Comparison of ENCODE assay signal across 10 mouse cellular contexts in genomic region chr2:29858748-29859473, GRCm38 (mm10). TPM values are rescaled to one million over a fixed set of nuclear protein-coding genes. Genes with fewer than 3 reads are reported as not detected.
DNase-seq lines count a peak whose midpoint lies in the region; ATAC-seq and TF ChIP-seq lines count a peak whose summit lies in the region.
"Had no signal": no experiment of that assay in that cellular context is flagged by ENCODE, and none has a peak within 500 bp of the region (broad histone marks: within the 10 kb centered on the region; RNA-seq: fewer than 3 reads in every experiment).

No protein-coding gene starts in this region.

- H3K9me3 ChIP-seq in heart, postnatal 0 days (replicated peaks; ENCODE audit: control insufficient read depth, low read length), result no peaks in the 10 kb centered on the region
- no peaks in the 10 kb centered on the region for H3K9me3 ChIP-seq in heart, embryonic 11.5 days (replicated peaks; ENCODE audit: control insufficient read depth, low read length)
- no peaks in the 10 kb centered on the region for H3K9me3 ChIP-seq in MEL (replicated peaks; ENCODE audit: insufficient read depth, low read length)
- no peaks in the 10 kb centered on the region for H3K9me3 ChIP-seq in limb, embryonic 13.5 days
- H3K9me3 ChIP-seq: embryonic facial prominence, embryonic 12.5 days; stomach, embryonic 15.5 days had no signal

- H3K36me3 ChIP-seq in heart, postnatal 0 days (replicated peaks; ENCODE audit: control insufficient read depth, insufficient read depth, low read length), result no peaks in the 10 kb centered on the region
- no peaks in the 10 kb centered on the region for H3K36me3 ChIP-seq in heart, embryonic 11.5 days (ENCODE audit: control insufficient read depth, insufficient read depth, low read length)
- peaks cover 0 to 6% of the 10 kb centered on the region in 2 experiments; a peak in 2 of 4 replicates for H3K36me3 ChIP-seq in MEL (ENCODE audit: control insufficient read depth in 1 of 2, insufficient read depth in 2 of 2, low read length in 2 of 2)
- H3K36me3 ChIP-seq in limb, embryonic 13.5 days, result no peaks in the 10 kb centered on the region
- H3K36me3 ChIP-seq: embryonic facial prominence, embryonic 12.5 days; stomach, embryonic 15.5 days had no signal

- no peak for TF ChIP-seq EP300 in heart, postnatal 0 days (IDR thresholded peaks at IDR 0.05; ENCODE audit: low read depth)
- TF ChIP-seq EP300 in MEL (IDR thresholded peaks at IDR 0.05; ENCODE audit: low read depth in 1 of 2, low read length in 2 of 2), result no peak

- H3K4me2 ChIP-seq in heart, postnatal 0 days (ENCODE audit: low read depth, low read length), result no peak overlapping the region
- no peak overlapping the region for H3K4me2 ChIP-seq in heart, embryonic 11.5 days
- no peak overlapping the region for H3K4me2 ChIP-seq in limb, embryonic 13.5 days (replicated peaks)
- H3K4me2 ChIP-seq: embryonic facial prominence, embryonic 12.5 days; stomach, embryonic 15.5 days had no signal

- TF ChIP-seq POLR2A in MEL (IDR thresholded peaks at IDR 0.05; ENCODE audit: control insufficient read depth in 1 of 2, insufficient read depth in 1 of 2, low read depth in 1 of 2, low read length in 2 of 2, poor library complexity in 1 of 2), result no peak

- TF ChIP-seq CTCF in heart, postnatal 0 days (IDR thresholded peaks at IDR 0.05; ENCODE audit: low read depth), result peak; percentile 60
- TF ChIP-seq CTCF in MEL (IDR thresholded peaks at IDR 0.05 in 2 of 3, conservative IDR thresholded peaks at IDR 0.05 in 1 of 3; ENCODE audit: control insufficient read depth in 1 of 3, insufficient read depth in 1 of 3, low read depth in 2 of 3, low read length in 3 of 3, poor library complexity in 1 of 3, severe bottlenecking in 1 of 3), result peak; percentile 72 to 92 (median 84)

- peak; percentile 30 for DNase-seq in heart, postnatal 0 days (ENCODE audit: low spot score)
- DNase-seq in 416B (ENCODE audit: low read depth), result peak; percentile 65
- peak; percentile 70 for DNase-seq in MEL (ENCODE audit: low read depth, low spot score)
- DNase-seq in fat pad, adult 2 months (ENCODE audit: extremely low read depth, low read depth, low spot score), result peak; percentile 94
- peak; percentile 80 for DNase-seq in retina, embryonic 14.5 days (ENCODE audit: low spot score)
- DNase-seq in cerebellum, adult 11-12 months, result no peak

- no peak overlapping the region for H3K4me3 ChIP-seq in heart, postnatal 0 days (ENCODE audit: low read depth, low read length)
- H3K4me3 ChIP-seq in heart, embryonic 11.5 days (ENCODE audit: low read depth, low read length), result no peak overlapping the region
- H3K4me3 ChIP-seq in MEL (ENCODE audit: control insufficient read depth in 1 of 2, insufficient read depth in 1 of 2, low read depth in 2 of 2, low read length in 2 of 2), result no peak overlapping the region
- H3K4me3 ChIP-seq in limb, embryonic 13.5 days, result no peak overlapping the region
- H3K4me3 ChIP-seq: embryonic facial prominence, embryonic 12.5 days; stomach, embryonic 15.5 days had no signal

- no peak overlapping the region for H3K27ac ChIP-seq in heart, postnatal 0 days (ENCODE audit: low read depth)
- no peak overlapping the region for H3K27ac ChIP-seq in heart, embryonic 11.5 days (ENCODE audit: low read depth, low read length)
- no peak overlapping the region for H3K27ac ChIP-seq in MEL (ENCODE audit: control insufficient read depth, low read depth, low read length)
- no peak overlapping the region for H3K27ac ChIP-seq in limb, embryonic 13.5 days
- H3K27ac ChIP-seq: embryonic facial prominence, embryonic 12.5 days; stomach, embryonic 15.5 days had no signal

- no peaks in the 10 kb centered on the region for H3K79me2 ChIP-seq in MEL (ENCODE audit: control insufficient read depth, insufficient read depth, low read length, poor library complexity)

- H3K9ac ChIP-seq in heart, postnatal 0 days (replicated peaks; ENCODE audit: low read depth, low read length), result no peak overlapping the region
- H3K9ac ChIP-seq in heart, embryonic 11.5 days (ENCODE audit: low read depth, low read length), result no peak overlapping the region
- H3K9ac ChIP-seq in MEL (ENCODE audit: control insufficient read depth, low read depth, low read length, poor library complexity, severe bottlenecking), result no peak overlapping the region
- 0 out of 2 replicates have a peak overlapping the region, but pooled peaks have one; percentile 19 for H3K9ac ChIP-seq in limb, embryonic 13.5 days
- H3K9ac ChIP-seq: embryonic facial prominence, embryonic 12.5 days; stomach, embryonic 15.5 days had no signal

- 7% methylated on average over 5 of the region's 5 CpGs for WGBS in heart, postnatal 0 days
- 12% methylated on average over 5 of the region's 5 CpGs for WGBS in heart, embryonic 11.5 days (ENCODE audit: insufficient replicate concordance)
- 11% methylated on average over 5 of the region's 5 CpGs for WGBS in limb, embryonic 13.5 days

- peak; percentile 81 for TF ChIP-seq RAD21 in MEL (IDR thresholded peaks at IDR 0.05; ENCODE audit: low read depth, low read length)

- ATAC-seq in heart, postnatal 0 days (ENCODE audit: insufficient read depth, low read depth), result no peak
- no peak for ATAC-seq in heart, embryonic 11.5 days (replicated peaks; ENCODE audit: insufficient number of reproducible peaks, low FRiP score, low TSS enrichment)
- no peak for ATAC-seq in limb, embryonic 13.5 days (ENCODE audit: low FRiP score, low read depth)

- H3K27me3 ChIP-seq in heart, postnatal 0 days (ENCODE audit: control insufficient read depth, insufficient read depth, low read length), result no peaks in the 10 kb centered on the region
- peaks cover 6% of the 10 kb centered on the region; the same call in 1 of the 2 replicates for H3K27me3 ChIP-seq in heart, embryonic 11.5 days (ENCODE audit: control insufficient read depth, insufficient read depth, low read length)
- no peaks in the 10 kb centered on the region for H3K27me3 ChIP-seq in MEL (ENCODE audit: control insufficient read depth in 1 of 2, insufficient read depth in 2 of 2, low read length in 2 of 2)
- H3K27me3 ChIP-seq in limb, embryonic 13.5 days, result peaks cover 19% of the 10 kb centered on the region
- H3K27me3 ChIP-seq: stomach, embryonic 15.5 days had no signal

- H3K4me1 ChIP-seq in heart, postnatal 0 days (ENCODE audit: control insufficient read depth, insufficient read depth), result no peaks in the 10 kb centered on the region
- no peaks in the 10 kb centered on the region for H3K4me1 ChIP-seq in heart, embryonic 11.5 days (ENCODE audit: control insufficient read depth, insufficient read depth, low read length)
- H3K4me1 ChIP-seq in MEL (ENCODE audit: control insufficient read depth in 1 of 2, insufficient read depth in 2 of 2, low read length in 2 of 2), result peaks cover 0 to 16% of the 10 kb centered on the region in 2 experiments; a peak in 3 of 4 replicates
- H3K4me1 ChIP-seq in limb, embryonic 13.5 days, result 0 out of 2 replicates have a peak, but pooled peaks cover 6% of the 10 kb centered on the region
- H3K4me1 ChIP-seq: embryonic facial prominence, embryonic 12.5 days; stomach, embryonic 15.5 days had no signal

TF ChIP-seq in MEL, 35 proteins besides CTCF, POLR2A, EP300 and RAD21 (continues in another document):
- TF ChIP-seq SMC3 (IDR thresholded peaks at IDR 0.05; ENCODE audit: low read depth, low read length) (peak; percentile 71), NRF1 (IDR thresholded peaks at IDR 0.05; ENCODE audit: insufficient read depth, low read depth, low read length, poor library complexity, severe bottlenecking) (no peak), GATA1 (IDR thresholded peaks at IDR 0.05; ENCODE audit: low read depth, low read length) (no peak), ZC3H11A (IDR thresholded peaks at IDR 0.05; ENCODE audit: low read depth, low read length) (peak; percentile 63), GABPA (IDR thresholded peaks at IDR 0.05; ENCODE audit: low read depth, low read length) (no peak)

RNA-seq across cellular contexts. Expression of gene Cercam, which starts 10.1 kb away (rescaled TPM):
- 11.7 and 24.0 TPM in 2 replicates for total RNA-seq in heart, postnatal 0 days (2014; rRNA removed; ENCODE audit: low replicate concordance)
- 7.9 and 8.8 TPM in 2 replicates for polyA plus RNA-seq in heart, postnatal 0 days (2015; fragmentation: Nextera tagmentation; extraction: Ambion mirVana)
- 17.9 and 18.4 TPM in 2 replicates for polyA plus RNA-seq in heart, embryonic 11.5 days (2014; fragmentation: Nextera tagmentation; extraction: Ambion mirVana)
- 7.5 and 8.8 TPM in 2 replicates for total RNA-seq in MEL (2012; rRNA removed)
- 10 to 100 TPM in 1 of 2 experiments, not detected in 1; 23.4 TPM for polyA plus RNA-seq in MEL (2012; ENCODE audit: insufficient read depth in 1 of 2, insufficient read length in 2 of 2, low read depth in 1 of 2, low replicate concordance in 2 of 2, missing spikeins in 1 of 2)
- 28.8 and 33.4 TPM in 2 replicates for polyA plus RNA-seq in limb, embryonic 13.5 days (2015; fragmentation: Nextera tagmentation; extraction: Ambion mirVana)

RNA-seq across cellular contexts. Expression of gene Odf2, which starts 30.1 kb away (rescaled TPM):
- total RNA-seq in heart, postnatal 0 days (2014; rRNA removed; ENCODE audit: low replicate concordance), result 32.3 and 35.1 TPM in 2 replicates
- polyA plus RNA-seq in heart, postnatal 0 days (2015; fragmentation: Nextera tagmentation; extraction: Ambion mirVana), result 22.5 and 28.6 TPM in 2 replicates
- polyA plus RNA-seq in heart, embryonic 11.5 days (2014; fragmentation: Nextera tagmentation; extraction: Ambion mirVana), result 56.3 and 62.0 TPM in 2 replicates
- 49.0 and 49.3 TPM in 2 replicates for total RNA-seq in MEL (2012; rRNA removed)
- 10 to 100 TPM in 1 of 2 experiments, not detected in 1; 82.8 TPM for polyA plus RNA-seq in MEL (2012; ENCODE audit: insufficient read depth in 1 of 2, insufficient read length in 2 of 2, low read depth in 1 of 2, low replicate concordance in 2 of 2, missing spikeins in 1 of 2)
- 64.4 and 68.9 TPM in 2 replicates for polyA plus RNA-seq in limb, embryonic 13.5 days (2015; fragmentation: Nextera tagmentation; extraction: Ambion mirVana)

RNA-seq across cellular contexts. Expression of gene Urm1, which starts 39.0 kb away (rescaled TPM):
- 27.9 and 30.0 TPM in 2 replicates for total RNA-seq in heart, postnatal 0 days (2014; rRNA removed; ENCODE audit: low replicate concordance)
- 14.2 and 14.5 TPM in 2 replicates for polyA plus RNA-seq in heart, postnatal 0 days (2015; fragmentation: Nextera tagmentation; extraction: Ambion mirVana)
- polyA plus RNA-seq in heart, embryonic 11.5 days (2014; fragmentation: Nextera tagmentation; extraction: Ambion mirVana), result 17.4 and 18.1 TPM in 2 replicates
- total RNA-seq in MEL (2012; rRNA removed), result 76.2 and 90.5 TPM in 2 replicates
- polyA plus RNA-seq in MEL (2012; ENCODE audit: insufficient read depth in 1 of 2, insufficient read length in 2 of 2, low read depth in 1 of 2, low replicate concordance in 2 of 2, missing spikeins in 1 of 2), result 100 to 1,000 TPM in 1 of 2 experiments, not detected in 1; 131 TPM
- polyA plus RNA-seq in limb, embryonic 13.5 days (2015; fragmentation: Nextera tagmentation; extraction: Ambion mirVana), result 24.3 and 27.2 TPM in 2 replicates

RNA-seq across cellular contexts. Expression of gene Slc27a4, which starts 56.5 kb away (rescaled TPM):
- 28.2 and 30.0 TPM in 2 replicates for total RNA-seq in heart, postnatal 0 days (2014; rRNA removed; ENCODE audit: low replicate concordance)
- 8.4 and 8.6 TPM in 2 replicates for polyA plus RNA-seq in heart, postnatal 0 days (2015; fragmentation: Nextera tagmentation; extraction: Ambion mirVana)
- polyA plus RNA-seq in heart, embryonic 11.5 days (2014; fragmentation: Nextera tagmentation; extraction: Ambion mirVana), result 6.7 and 8.3 TPM in 2 replicates
- 7.9 and 10.9 TPM in 2 replicates for total RNA-seq in MEL (2012; rRNA removed)
- 10 to 100 TPM in 1 of 2 experiments, not detected in 1; 14.9 TPM for polyA plus RNA-seq in MEL (2012; ENCODE audit: insufficient read depth in 1 of 2, insufficient read length in 2 of 2, low read depth in 1 of 2, low replicate concordance in 2 of 2, missing spikeins in 1 of 2)
- 14.8 and 15.6 TPM in 2 replicates for polyA plus RNA-seq in limb, embryonic 13.5 days (2015; fragmentation: Nextera tagmentation; extraction: Ambion mirVana)
